Mouse (Mus musculus) lung, postnatal 10 days (tissue): ENCODE data around the gene Slc2a3.
"Not testable (repeated sequence)": the region's sequence is repeated elsewhere in the genome, so short reads cannot be mapped to it uniquely, and the experiment has no call there.

ENCODE experiments used
- DNase-seq: peaks from one replicate; pipeline ENCODE4 v3.0.0; 2021

Gene Slc2a3

GRCm38 (mm10) chr6:122763844-122764445, 37.5 kb downstream of the Slc2a3 start:
- no peak for DNase-seq

- DNase-seq: no peak
Measured at GRCm38 (mm10) chr6:122762952-122763700, 38.3 kb downstream of the Slc2a3 start.

GRCm38 (mm10) chr6:122762480-122762879, 39.0 kb downstream of the Slc2a3 start:
- DNase-seq: no peak

- no peak for DNase-seq
Measured at GRCm38 (mm10) chr6:122761901-122762300, 39.5 kb downstream of the Slc2a3 start.

- peak; percentile 69 for DNase-seq
Measured at GRCm38 (mm10) chr6:122761011-122761599, 40.3 kb downstream of the Slc2a3 start.

- DNase-seq: no peak
Measured at GRCm38 (mm10) chr6:122758732-122759131, 42.7 kb downstream of the Slc2a3 start.

GRCm38 (mm10) chr6:122755913-122756312, 45.5 kb downstream of the Slc2a3 start:
- no peak for DNase-seq

- no peak for DNase-seq
Measured at GRCm38 (mm10) chr6:122750579-122750978, 50.9 kb downstream of the Slc2a3 start.

- no peak for DNase-seq
Measured at GRCm38 (mm10) chr6:122744505-122745249, 56.8 kb downstream of the Slc2a3 start.

GRCm38 (mm10) chr6:122743353-122743752, 58.1 kb downstream of the Slc2a3 start:
- DNase-seq: no peak

- peak; percentile 19 for DNase-seq
Measured at GRCm38 (mm10) chr6:122742228-122742899, 59.1 kb downstream of the Slc2a3 start.

- DNase-seq: no peak
Measured at GRCm38 (mm10) chr6:122741460-122742227, 59.8 kb downstream of the Slc2a3 start.

GRCm38 (mm10) chr6:122739952-122740351, 61.5 kb downstream of the Slc2a3 start:
- DNase-seq: peak; percentile 84

GRCm38 (mm10) chr6:122719942-122720341, 81.5 kb downstream of the Slc2a3 start:
- peak; percentile 70 for DNase-seq

GRCm38 (mm10) chr6:122718224-122718623, 83.2 kb downstream of the Slc2a3 start:
- DNase-seq: not testable (repeated sequence)

- no peak for DNase-seq
Measured at GRCm38 (mm10) chr6:122715886-122716285, 85.6 kb downstream of the Slc2a3 start.

GRCm38 (mm10) chr6:122714707-122715365, 86.6 kb downstream of the Slc2a3 start:
- no peak for DNase-seq

- not testable (repeated sequence) for DNase-seq
Measured at GRCm38 (mm10) chr6:122713116-122713515, 88.3 kb downstream of the Slc2a3 start.

- DNase-seq: no peak
Measured at GRCm38 (mm10) chr6:122711455-122711854, 90.0 kb downstream of the Slc2a3 start.

GRCm38 (mm10) chr6:122708826-122709225, 92.6 kb downstream of the Slc2a3 start:
- no peak for DNase-seq

- no peak for DNase-seq
Measured at GRCm38 (mm10) chr6:122707036-122707800, 94.2 kb downstream of the Slc2a3 start, which contains the start of gene Nanog. Nanog (plus strand) TSS chr6:122707489.
